Mouse (Mus musculus): ENCODE data around the gene Nedd4.
"Not testable (repeated sequence)": the region's sequence is repeated elsewhere in the genome, so short reads cannot be mapped to it uniquely, and the experiment has no call there.

Gene Nedd4

GRCm38 (mm10) chr9:72653533-72653932 lies 8.6 kb upstream of the Nedd4 start:
- no peak for DNase-seq

GRCm38 (mm10) chr9:72654593-72655242 lies 7.4 kb upstream of the Nedd4 start:
- peak; percentile 81 for DNase-seq

- no peak for DNase-seq
Observed at GRCm38 (mm10) chr9:72655602-72656001, 6.5 kb upstream of the Nedd4 start.

DNA sequence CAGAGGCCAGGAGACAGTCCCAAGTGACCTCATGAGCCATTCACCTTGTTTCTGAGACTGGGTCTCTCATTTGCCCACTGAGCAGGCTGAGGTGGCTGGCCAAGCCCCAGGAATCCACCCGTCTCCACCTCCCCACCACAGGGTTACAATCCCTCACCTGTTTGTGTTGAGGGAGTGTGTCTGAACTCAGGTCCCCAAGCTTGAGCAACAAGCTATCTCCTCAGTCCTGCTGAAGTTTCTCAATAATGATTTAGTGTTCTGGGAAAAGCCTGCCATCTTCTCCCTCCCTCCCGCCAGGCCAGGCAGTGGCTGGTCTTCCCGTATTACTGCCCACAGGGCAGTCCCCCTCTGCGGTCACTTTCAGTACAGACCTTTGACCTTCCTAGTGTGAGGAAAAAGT lies 5.7 kb upstream of the Nedd4 start:
- DNase-seq = no peak

- DNase-seq = no peak
Observed at GRCm38 (mm10) chr9:72656940-72657339, 5.2 kb upstream of the Nedd4 start.

DNA sequence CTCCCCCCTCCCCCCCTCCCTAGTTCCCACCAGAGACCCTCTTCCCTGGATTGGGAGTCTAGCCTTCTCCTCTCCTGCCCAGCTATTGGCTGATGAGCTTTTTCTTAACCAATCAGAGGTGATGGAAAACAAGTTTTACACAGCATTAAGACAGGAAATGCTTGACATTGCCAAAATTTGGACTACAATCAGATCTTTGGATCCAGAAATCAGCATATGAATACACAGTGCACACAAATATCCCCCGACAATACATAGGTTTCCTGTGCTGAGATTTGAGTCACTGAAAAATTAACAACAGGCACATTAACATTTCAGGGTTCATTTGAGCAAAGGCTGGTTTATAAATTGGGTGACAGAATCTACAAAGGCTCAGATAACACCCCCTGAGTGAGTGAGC lies 4.5 kb upstream of the Nedd4 start:
- no peak for DNase-seq

DNA sequence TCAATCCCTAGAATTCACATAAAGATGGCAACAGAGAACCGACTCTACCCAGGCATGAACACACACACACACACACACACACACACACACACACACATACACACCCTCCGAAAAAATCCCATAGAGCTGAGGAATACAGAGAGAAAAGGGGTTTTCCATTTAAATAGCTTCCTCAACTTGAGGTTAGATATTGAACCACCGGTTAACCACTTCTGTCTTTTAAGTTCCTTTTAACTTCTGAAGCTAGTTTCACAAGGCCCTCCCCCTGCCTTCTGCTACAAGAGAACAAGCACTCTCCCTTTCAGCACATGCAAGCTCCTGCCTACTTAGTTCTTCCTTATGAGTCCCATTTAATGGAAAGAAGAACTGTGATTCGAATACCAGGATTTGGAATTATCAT lies 2.0 kb upstream of the Nedd4 start:
- DNase-seq = peak; percentile 32

- no peak for DNase-seq
Observed at GRCm38 (mm10) chr9:72660911-72661310, 1.2 kb upstream of the Nedd4 start.

DNA sequence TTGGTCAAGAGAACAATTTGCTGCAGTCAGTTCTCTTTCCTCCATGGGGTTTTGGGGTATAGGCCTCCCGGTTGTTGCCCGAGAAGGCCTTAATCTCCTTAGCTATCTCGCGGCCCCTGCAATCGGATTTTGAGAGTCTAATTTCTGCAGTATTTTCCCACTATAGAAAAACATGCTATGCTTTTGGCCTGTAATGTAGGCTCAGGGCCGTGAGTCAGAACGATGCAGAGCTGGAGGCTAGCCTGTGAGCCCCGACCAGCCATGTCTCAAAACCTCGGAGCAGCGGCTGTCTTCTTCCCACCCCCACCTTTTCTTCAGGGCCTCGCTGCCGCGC lies 618 bp upstream of the Nedd4 start:
- DNase-seq = no peak

GRCm38 (mm10) chr9:72662691-72663533 lies 766 bp downstream of the Nedd4 start:
- peak; percentile 67 for DNase-seq

GRCm38 (mm10) chr9:72663534-72663918 lies 1.4 kb downstream of the Nedd4 start:
- DNase-seq = no peak

- no peak for DNase-seq
Observed at GRCm38 (mm10) chr9:72664409-72665351, 2.5 kb downstream of the Nedd4 start.

GRCm38 (mm10) chr9:72665517-72665916 lies 3.4 kb downstream of the Nedd4 start:
- no peak for DNase-seq

- DNase-seq = not testable (repeated sequence)
Observed at GRCm38 (mm10) chr9:72666352-72667021, 4.3 kb downstream of the Nedd4 start.

DNA sequence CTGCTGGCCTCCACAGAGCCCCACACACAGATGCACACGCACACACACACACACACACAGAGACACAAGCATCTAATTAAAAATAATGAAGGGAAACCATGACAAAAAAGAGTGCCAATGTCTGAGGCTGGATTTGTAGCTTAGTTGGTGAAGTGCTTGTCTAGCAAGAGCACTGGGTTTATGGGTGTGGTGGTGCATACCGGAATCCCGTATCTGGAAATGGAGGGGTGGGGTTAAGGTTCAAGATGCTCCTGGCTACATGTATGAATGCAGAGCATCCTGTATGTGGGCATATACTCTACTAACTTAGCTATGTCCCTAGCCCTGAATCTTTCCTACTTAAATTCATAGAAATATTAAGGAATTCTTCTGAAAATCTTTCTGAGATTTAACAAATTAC lies 5.0 kb downstream of the Nedd4 start:
- DNase-seq = no peak

DNA sequence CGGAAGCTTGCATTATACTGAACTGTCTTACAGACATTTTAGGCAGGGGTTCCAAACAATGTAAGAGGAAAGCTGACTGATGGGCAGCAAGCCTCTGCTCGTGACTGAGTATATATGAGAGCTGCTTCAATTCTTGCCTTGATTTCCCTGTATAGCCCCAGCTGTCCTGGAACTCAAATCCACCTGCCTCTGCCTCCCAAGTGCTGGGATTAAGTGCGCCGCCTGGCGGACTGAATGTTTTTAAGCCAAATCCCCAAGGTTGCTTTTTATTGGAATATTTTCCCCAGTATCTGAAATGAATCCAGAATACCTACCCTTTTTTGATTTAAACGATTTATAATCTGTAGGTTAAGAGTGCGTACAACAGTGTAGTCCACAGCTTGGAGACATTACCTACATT lies 7.2 kb downstream of the Nedd4 start:
- DNase-seq = no peak

GRCm38 (mm10) chr9:72672361-72672760 lies 10.2 kb downstream of the Nedd4 start:
- peak; percentile 93 for DNase-seq

- DNase-seq = no peak
Observed at GRCm38 (mm10) chr9:72674957-72675744, 13.0 kb downstream of the Nedd4 start.

- DNase-seq = no peak
Observed at GRCm38 (mm10) chr9:72675745-72676200, 13.6 kb downstream of the Nedd4 start.

GRCm38 (mm10) chr9:72677659-72678058 lies 15.5 kb downstream of the Nedd4 start:
- no peak for DNase-seq

DNA sequence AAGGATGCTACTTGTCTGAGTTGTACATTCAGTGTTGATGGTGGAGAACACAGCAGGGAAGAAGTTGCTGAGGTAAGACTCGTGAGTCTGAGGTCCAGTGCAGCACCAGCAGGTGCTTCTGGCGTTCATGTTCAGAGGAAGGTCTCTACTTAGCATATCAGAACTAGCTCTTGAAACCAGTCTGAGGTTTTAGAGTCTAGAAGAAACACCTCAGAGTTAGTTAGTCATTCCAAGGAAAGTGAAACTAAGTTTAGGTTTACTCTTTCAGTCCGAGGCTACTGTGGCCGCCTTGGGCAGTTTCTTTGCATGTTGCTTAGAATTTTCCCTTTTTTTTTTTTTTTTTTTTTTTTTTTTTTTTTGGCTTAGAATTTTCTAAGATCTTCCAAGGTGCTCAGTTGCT lies 16.6 kb downstream of the Nedd4 start:
- DNase-seq = no peak

DNA sequence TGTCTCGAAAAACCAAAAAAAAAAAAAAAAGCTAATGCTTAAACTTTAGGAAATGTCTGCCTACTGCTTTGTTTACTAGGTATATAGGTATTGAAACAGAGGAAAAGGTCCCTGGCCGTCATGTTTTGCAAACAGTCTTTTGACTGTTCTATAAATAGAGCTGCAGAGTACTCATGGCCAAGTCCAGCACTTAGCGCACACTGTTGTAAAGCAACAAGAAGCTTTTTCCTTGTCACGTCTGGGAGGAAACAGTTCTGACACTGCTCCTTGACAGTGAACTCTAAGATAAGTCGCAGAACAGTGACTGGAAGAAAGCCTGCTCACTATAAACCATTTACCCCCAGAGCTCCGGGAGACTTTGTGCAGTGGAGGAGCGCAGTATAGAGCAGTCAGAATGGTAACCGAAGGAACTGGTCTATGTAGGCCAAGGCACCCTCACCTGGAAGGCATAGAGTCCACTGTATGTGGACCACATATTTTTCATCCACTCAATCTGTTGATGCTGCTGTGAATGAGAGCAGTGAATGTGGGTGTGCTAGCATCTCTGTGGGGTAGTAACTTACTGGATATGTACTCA lies 19.6 kb downstream of the Nedd4 start:
- no peak for DNase-seq
